Mouse (Mus musculus): ENCODE data around the gene Gm21773. TPM values are rescaled to one million over a fixed set of nuclear protein-coding genes. Genes with fewer than 3 reads are reported as not detected.
"Not testable (repeated sequence)": the region's sequence is repeated elsewhere in the genome, so short reads cannot be mapped to it uniquely, and the experiment has no call there.

Gm21773 gene
- not detected in 2 replicates for polyA plus RNA-seq (2014; fragmentation: Nextera tagmentation; extraction: Ambion mirVana)

- no CpG with 5 or more reads among the region's 2 CpGs for WGBS
Measured at GRCm38 (mm10) chrY:25309260-25309659, at the start of gene Gm21773. Gm21773 (minus strand) TSS chrY:25309360.

More at GRCm38 (mm10) chrY:25309260-25309659, at the start of gene Gm21773:
- DNase-seq (ENCODE audit: low spot score); H3K27ac ChIP-seq (ENCODE audit: low read depth, low read length); ATAC-seq (ENCODE audit: insufficient read depth, low FRiP score, low TSS enrichment); H3K27me3 ChIP-seq (ENCODE audit: control insufficient read depth, insufficient read depth, low read length); H3K4me1 ChIP-seq (ENCODE audit: control insufficient read depth, insufficient read depth, low read length); H3K9me3 ChIP-seq (ENCODE audit: control insufficient read depth, low read length); H3K4me2 ChIP-seq (ENCODE audit: low read depth); H3K9ac ChIP-seq (ENCODE audit: low read length); H3K36me3 ChIP-seq (ENCODE audit: control insufficient read depth, insufficient read depth, low read length); H3K4me3 ChIP-seq (ENCODE audit: low read depth, low read length): not testable (repeated sequence)
